Mouse (Mus musculus): ENCODE measurements around the gene Rbm25. TPM values are rescaled to one million over a fixed set of nuclear protein-coding genes. Genes with fewer than 3 reads are reported as not detected.

Gene Rbm25
- polyA plus RNA-seq, 1 experiment from 2014 or later = 115 TPM

DNA sequence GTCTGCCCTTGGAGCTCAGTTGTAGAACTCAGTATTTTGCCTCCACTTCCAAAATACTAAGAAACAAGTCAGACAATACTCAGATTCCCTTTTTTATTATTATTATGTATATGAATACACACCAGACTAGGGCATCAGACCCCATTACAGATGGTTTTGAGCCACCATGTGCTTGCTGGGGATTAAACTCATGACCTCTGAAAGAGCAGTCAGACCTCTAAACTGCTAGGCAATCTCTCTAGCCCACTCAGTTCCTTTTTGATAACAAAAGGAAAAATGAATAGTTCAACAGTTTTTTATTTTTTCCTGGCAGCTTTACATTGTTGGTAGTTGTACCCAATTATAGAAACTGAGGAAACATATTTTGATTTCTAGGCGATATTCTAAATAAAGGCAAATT, 54.4 kb downstream of the Rbm25 start:
- WGBS = 100% methylated on average over 1 of the region's 1 CpGs
- no peak overlapping the region for H3K27ac ChIP-seq (replicated peaks)
- no peak overlapping the region for H3K4me3 ChIP-seq (ENCODE audit: low read depth, low read length)
- no peak for TF ChIP-seq CTCF (IDR thresholded peaks at IDR 0.05; ENCODE audit: low read depth)
- TF ChIP-seq EP300 (optimal IDR thresholded peaks at IDR 0.05) = no peak
- 0 out of 2 replicates have a peak, but pooled peaks cover 2% of the 10 kb centered on the region for H3K4me1 ChIP-seq (replicated peaks; ENCODE audit: control insufficient read depth, insufficient read depth)
- no peaks in the 10 kb centered on the region for H3K9me3 ChIP-seq (ENCODE audit: control insufficient read depth, low read length)
- peaks cover 2% of the 10 kb centered on the region; the same call in 1 of the 2 replicates for H3K36me3 ChIP-seq (ENCODE audit: control insufficient read depth, insufficient read depth, low read length)
- ATAC-seq (ENCODE audit: low FRiP score, low TSS enrichment) (no peak), DNase-seq (ENCODE audit: low spot score) (no peak)
- H3K4me2 ChIP-seq (replicated peaks; ENCODE audit: low read depth) = no peak overlapping the region
- no peaks in the 10 kb centered on the region for H3K27me3 ChIP-seq (ENCODE audit: control insufficient read depth, insufficient read depth, low read length)
- H3K9ac ChIP-seq (ENCODE audit: low read length) = no peak overlapping the region

DNA sequence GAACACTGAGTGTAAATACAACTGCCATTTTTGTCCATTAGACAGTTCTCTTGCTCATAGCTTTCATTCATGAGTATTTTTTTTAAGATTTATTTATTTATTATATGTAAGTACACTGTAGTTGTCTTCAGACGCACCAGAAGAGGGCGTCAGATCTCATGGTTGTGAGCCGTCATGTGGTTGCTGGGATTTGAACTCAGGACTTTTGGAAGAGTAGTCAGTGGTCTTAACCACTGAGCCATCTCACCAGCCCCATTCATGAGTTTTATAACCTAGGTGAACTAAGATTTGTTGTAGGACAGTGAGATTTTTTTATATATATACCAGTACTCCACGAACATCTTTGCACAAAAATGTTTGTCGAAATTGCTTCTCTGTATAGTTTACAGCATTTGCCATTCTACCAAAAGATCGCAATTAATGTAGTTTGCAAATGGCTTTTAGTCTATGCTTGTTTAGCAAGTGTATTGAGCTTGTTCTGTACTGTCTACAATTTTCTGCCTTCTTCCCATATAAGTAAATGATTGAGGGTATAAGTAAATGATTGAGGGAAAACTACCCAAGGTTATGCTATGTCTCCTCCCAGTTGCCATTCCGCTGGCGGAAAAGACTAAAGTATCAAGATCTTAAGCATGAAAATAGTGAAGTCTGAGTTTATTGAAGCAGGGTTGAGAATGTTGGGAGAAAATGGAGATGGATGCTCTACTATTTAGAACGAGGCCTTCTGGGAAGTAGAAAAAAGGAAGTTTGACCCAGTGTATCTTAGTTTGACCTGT, 55.7 kb downstream of the Rbm25 start:
- 88% methylated on average over 9 of the region's 9 CpGs for WGBS
- Histone ChIP-seq H3K36me3 (ENCODE audit: control insufficient read depth, insufficient read depth, low read length) (no peaks in the 10 kb centered on the region), H3K9ac (ENCODE audit: low read length) (no peak overlapping the region), H3K4me3 (ENCODE audit: low read depth, low read length) (no peak overlapping the region), H3K27me3 (ENCODE audit: control insufficient read depth, insufficient read depth, low read length) (no peaks in the 10 kb centered on the region), H3K4me1 (replicated peaks; ENCODE audit: control insufficient read depth, insufficient read depth) (0 out of 2 replicates have a peak, but pooled peaks cover 2% of the 10 kb centered on the region), H3K9me3 (ENCODE audit: control insufficient read depth, low read length) (no peaks in the 10 kb centered on the region), H3K27ac (replicated peaks) (no peak overlapping the region; the same call in 1 of the 2 replicates), H3K4me2 (replicated peaks; ENCODE audit: low read depth) (no peak overlapping the region)
- ATAC-seq (ENCODE audit: low FRiP score, low TSS enrichment) (no peak), DNase-seq (ENCODE audit: low spot score) (no peak)
- no peak for TF ChIP-seq EP300 (optimal IDR thresholded peaks at IDR 0.05)
- TF ChIP-seq CTCF (IDR thresholded peaks at IDR 0.05; ENCODE audit: low read depth) = no peak

DNA sequence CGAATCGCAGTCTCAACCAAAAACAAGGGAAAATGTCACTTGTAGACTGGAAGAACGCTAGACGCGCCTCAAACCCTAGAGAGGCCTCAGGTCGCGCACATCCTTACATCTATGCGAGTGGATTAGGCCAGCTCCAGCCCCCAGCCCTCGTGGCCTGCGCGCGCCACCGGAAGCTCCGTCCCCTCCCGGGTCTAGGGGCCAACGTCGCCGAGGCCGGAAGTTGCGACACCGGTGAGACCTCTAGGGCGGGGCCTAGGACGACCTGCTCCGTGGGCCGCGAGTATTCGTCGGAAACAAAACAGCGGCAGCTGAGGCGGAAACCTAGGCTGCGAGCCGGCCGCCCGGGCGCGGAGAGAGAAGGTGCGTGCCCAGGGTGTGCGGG, 56.9 kb downstream of the Rbm25 start, which contains the start of gene Psen1:
Gene Psen1, plus strand, starts transcription at position 219 of the 382 bp plus-strand sequence.
- no peak for TF ChIP-seq EP300 (optimal IDR thresholded peaks at IDR 0.05)
- no peak for TF ChIP-seq CTCF (IDR thresholded peaks at IDR 0.05; ENCODE audit: low read depth)
- ATAC-seq (ENCODE audit: low FRiP score, low TSS enrichment) = peak; percentile 98
- peak; percentile 95 for DNase-seq (ENCODE audit: low spot score)
- Histone ChIP-seq H3K9ac (ENCODE audit: low read length) (peak within 1 kb of the TSS; percentile 89), H3K9me3 (ENCODE audit: control insufficient read depth, low read length) (no peaks in the 10 kb centered on the region), H3K27me3 (ENCODE audit: control insufficient read depth, insufficient read depth, low read length) (no peaks in the 10 kb centered on the region), H3K27ac (replicated peaks) (peak within 1 kb of the TSS; percentile 97), H3K4me3 (ENCODE audit: low read depth, low read length) (peak within 1 kb of the TSS; percentile 90), H3K36me3 (ENCODE audit: control insufficient read depth, insufficient read depth, low read length) (no peaks in the 10 kb centered on the region), H3K4me2 (replicated peaks; ENCODE audit: low read depth) (peak within 1 kb of the TSS; percentile 62), H3K4me1 (replicated peaks; ENCODE audit: control insufficient read depth, insufficient read depth) (0 out of 2 replicates have a peak, but pooled peaks cover 5% of the 10 kb centered on the region)
- under 1% methylated on average over 38 of the region's 38 CpGs for WGBS

DNA sequence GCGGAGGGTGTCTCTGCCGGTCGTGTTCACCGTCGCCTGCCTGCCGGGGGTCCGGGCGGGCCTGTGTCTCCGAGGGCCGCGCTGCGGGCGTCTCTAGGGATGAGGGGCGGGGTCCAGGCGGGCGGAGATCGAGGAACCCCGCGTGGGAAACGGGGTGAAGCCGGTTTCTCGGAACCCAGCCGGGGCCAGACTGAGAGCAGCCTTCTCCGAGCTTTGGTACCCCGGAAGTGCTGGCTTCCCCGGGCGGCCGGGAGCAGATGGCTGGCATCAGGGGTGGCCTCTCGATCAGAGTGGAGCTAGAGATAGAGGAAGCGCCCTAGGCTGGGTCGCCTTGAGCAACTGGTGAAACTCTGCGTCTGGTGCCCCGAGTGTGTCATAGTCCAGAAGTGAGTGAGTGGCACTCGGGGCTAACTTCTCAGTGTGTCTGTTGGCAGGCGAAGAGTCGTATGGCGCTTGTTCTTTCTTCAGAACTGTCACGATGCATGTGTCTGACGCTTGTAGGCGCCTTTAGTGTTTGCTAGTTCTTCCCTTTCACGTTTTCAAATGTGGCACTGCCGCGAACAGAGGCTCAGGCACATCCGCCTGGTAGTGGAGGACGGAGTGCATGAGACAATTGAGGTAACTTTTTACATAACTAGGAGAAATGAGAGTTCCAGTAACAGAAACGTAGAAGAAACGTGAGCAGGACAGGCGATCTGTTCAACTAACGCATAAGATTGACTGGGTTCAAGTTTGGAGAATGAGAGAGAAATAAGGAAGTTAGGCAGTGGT, 57.5 kb downstream of the Rbm25 start:
- Histone ChIP-seq H3K4me1 (replicated peaks; ENCODE audit: control insufficient read depth, insufficient read depth) (0 out of 2 replicates have a peak, but pooled peaks cover 5% of the 10 kb centered on the region), H3K4me2 (replicated peaks; ENCODE audit: low read depth) (peak overlapping the region; percentile 62), H3K27ac (replicated peaks) (peak overlapping the region; percentile 97), H3K36me3 (ENCODE audit: control insufficient read depth, insufficient read depth, low read length) (no peaks in the 10 kb centered on the region), H3K9ac (ENCODE audit: low read length) (peak overlapping the region; percentile 89), H3K9me3 (ENCODE audit: control insufficient read depth, low read length) (no peaks in the 10 kb centered on the region), H3K4me3 (ENCODE audit: low read depth, low read length) (peak overlapping the region; percentile 90), H3K27me3 (ENCODE audit: control insufficient read depth, insufficient read depth, low read length) (no peaks in the 10 kb centered on the region)
- TF ChIP-seq EP300 (optimal IDR thresholded peaks at IDR 0.05) (no peak), CTCF (IDR thresholded peaks at IDR 0.05; ENCODE audit: low read depth) (no peak)
- DNase-seq (ENCODE audit: low spot score) = no peak
- under 1% methylated on average over 48 of the region's 49 CpGs for WGBS
- peak; percentile 84 for ATAC-seq (ENCODE audit: low FRiP score, low TSS enrichment)

DNA sequence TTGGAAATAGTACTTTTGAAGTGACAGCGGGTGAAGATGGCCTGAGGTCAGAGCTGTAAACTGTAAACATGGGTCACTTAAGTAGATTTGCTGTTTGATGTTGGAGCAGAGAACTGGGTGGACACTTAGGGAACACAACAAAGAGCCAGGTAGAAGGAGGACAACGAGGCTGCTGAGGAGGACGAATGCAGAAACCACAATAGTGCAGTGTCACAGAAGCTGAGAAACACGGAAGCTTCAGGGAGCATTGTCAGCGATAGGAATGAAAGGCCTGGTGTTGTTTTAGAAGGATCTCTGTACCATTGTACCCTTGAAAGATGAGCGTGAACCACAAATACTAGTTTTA, 58.0 kb downstream of the Rbm25 start:
- Histone ChIP-seq H3K27me3 (ENCODE audit: control insufficient read depth, insufficient read depth, low read length) (no peaks in the 10 kb centered on the region), H3K9me3 (ENCODE audit: control insufficient read depth, low read length) (no peaks in the 10 kb centered on the region), H3K4me1 (replicated peaks; ENCODE audit: control insufficient read depth, insufficient read depth) (0 out of 2 replicates have a peak, but pooled peaks cover 6% of the 10 kb centered on the region), H3K9ac (ENCODE audit: low read length) (peak overlapping the region; percentile 89), H3K36me3 (ENCODE audit: control insufficient read depth, insufficient read depth, low read length) (no peaks in the 10 kb centered on the region), H3K4me3 (ENCODE audit: low read depth, low read length) (peak overlapping the region; percentile 90), H3K27ac (replicated peaks) (peak overlapping the region; percentile 97; the same call in 1 of the 2 replicates), H3K4me2 (replicated peaks; ENCODE audit: low read depth) (peak overlapping the region; percentile 62)
- no peak for TF ChIP-seq CTCF (IDR thresholded peaks at IDR 0.05; ENCODE audit: low read depth)
- no peak for TF ChIP-seq EP300 (optimal IDR thresholded peaks at IDR 0.05)
- DNase-seq (ENCODE audit: low spot score) (no peak), ATAC-seq (ENCODE audit: low FRiP score, low TSS enrichment) (no peak)
- WGBS = 13% methylated on average over 6 of the region's 6 CpGs
